Mouse (Mus musculus): ENCODE data around the gene Sept11. TPM values are rescaled to one million over a fixed set of nuclear protein-coding genes. Genes with fewer than 3 reads are reported as not detected.

Sept11 gene
- total and polyA plus RNA-seq, 3 experiments = 34.9 to 245 (median 87.2) TPM

DNA sequence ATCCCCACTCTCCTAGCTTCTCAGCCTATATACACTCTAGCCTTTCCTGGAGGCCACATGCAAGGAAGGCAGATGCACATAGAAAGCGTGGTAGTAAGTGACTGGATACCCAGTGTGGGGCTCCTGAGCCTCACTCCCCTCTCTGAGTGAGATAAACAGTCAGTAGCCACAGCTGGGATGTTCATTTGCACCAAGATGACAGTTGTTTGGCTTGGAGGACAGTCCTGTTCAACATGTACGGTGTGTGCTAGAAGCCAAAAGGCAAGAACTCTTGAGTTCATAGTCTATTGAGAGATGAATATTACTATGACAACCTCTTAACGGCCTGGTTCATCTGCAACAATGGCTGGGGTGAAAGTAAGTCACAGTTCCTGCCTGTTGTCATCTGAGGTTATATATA, 2.0 kb upstream of the Sept11 start:
- Histone ChIP-seq H3K27me3 (ENCODE audit: control insufficient read depth in 1 of 2, insufficient read depth in 2 of 2, low read length in 2 of 2) (no peaks in the 10 kb centered on the region), H3K9ac (ENCODE audit: control insufficient read depth, low read depth, low read length, poor library complexity, severe bottlenecking) (no peak overlapping the region), H3K36me3 (ENCODE audit: control insufficient read depth in 1 of 2, insufficient read depth in 2 of 2, low read length in 2 of 2) (peaks cover 0 to 18% of the 10 kb centered on the region in 2 experiments; a peak in 2 of 4 replicates), H3K27ac (ENCODE audit: control insufficient read depth, low read depth, low read length) (no peak overlapping the region), H3K79me2 (ENCODE audit: control insufficient read depth, insufficient read depth, low read length, poor library complexity) (peaks cover 34% of the 10 kb centered on the region), H3K9me3 (replicated peaks; ENCODE audit: insufficient read depth, low read length) (no peaks in the 10 kb centered on the region), H3K4me3 (ENCODE audit: control insufficient read depth in 1 of 2, insufficient read depth in 1 of 2, low read depth in 2 of 2, low read length in 2 of 2) (no peak overlapping the region), H3K4me1 (ENCODE audit: control insufficient read depth in 1 of 2, insufficient read depth in 2 of 2, low read length in 2 of 2) (peaks cover 0 to 22% of the 10 kb centered on the region in 2 experiments; a peak in 2 of 4 replicates)
- TF ChIP-seq CTCF (IDR thresholded peaks at IDR 0.05 in 2 of 3, conservative IDR thresholded peaks at IDR 0.05 in 1 of 3; ENCODE audit: control insufficient read depth in 1 of 3, insufficient read depth in 1 of 3, low read depth in 2 of 3, low read length in 3 of 3, poor library complexity in 1 of 3, severe bottlenecking in 1 of 3) (no peak), MAX (IDR thresholded peaks at IDR 0.05; ENCODE audit: low read length) (no peak), TAL1 (IDR thresholded peaks at IDR 0.05; ENCODE audit: low read length) (no peak), SIN3A (IDR thresholded peaks at IDR 0.05; ENCODE audit: low read length) (no peak), MEF2A (IDR thresholded peaks at IDR 0.05; ENCODE audit: extremely low read depth, insufficient replicate concordance, low read depth, low read length, poor library complexity, severe bottlenecking) (no peak), RCOR1 (IDR thresholded peaks at IDR 0.05; ENCODE audit: low read depth, low read length) (no peak), NELFE (IDR thresholded peaks at IDR 0.05; ENCODE audit: low read depth, low read length) (no peak), ELF1 (IDR thresholded peaks at IDR 0.05; ENCODE audit: low read depth, low read length) (no peak), MAFK (IDR thresholded peaks at IDR 0.05; ENCODE audit: borderline replicate concordance, low read depth, low read length) (no peak), KAT2A (conservative IDR thresholded peaks at IDR 0.05; ENCODE audit: low read depth, low read length) (no peak), JUND (IDR thresholded peaks at IDR 0.05; ENCODE audit: low read depth, low read length) (no peak), USF1 (IDR thresholded peaks at IDR 0.05; ENCODE audit: low read depth, low read length) (no peak), POLR2A (IDR thresholded peaks at IDR 0.05; ENCODE audit: control insufficient read depth in 1 of 2, insufficient read depth in 1 of 2, low read depth in 1 of 2, low read length in 2 of 2, poor library complexity in 1 of 2) (no peak), EP300 (IDR thresholded peaks at IDR 0.05; ENCODE audit: low read depth in 1 of 2, low read length in 2 of 2) (no peak), E2F4 (IDR thresholded peaks at IDR 0.05; ENCODE audit: borderline replicate concordance, low read depth, low read length) (no peak), CHD1 (IDR thresholded peaks at IDR 0.05; ENCODE audit: low read depth, low read length) (no peak), USF2 (IDR thresholded peaks at IDR 0.05; ENCODE audit: borderline replicate concordance in 1 of 2, insufficient read depth in 1 of 2, low read depth in 1 of 2, low read length in 2 of 2) (no peak), HCFC1 (IDR thresholded peaks at IDR 0.05; ENCODE audit: low read depth, low read length) (no peak)
- DNase-seq (ENCODE audit: low read depth, low spot score) = no peak

GRCm38 (mm10) chr5:93092147-93092781, 973 bp upstream of the Sept11 start:
- Histone ChIP-seq H3K9me3 (replicated peaks; ENCODE audit: insufficient read depth, low read length) (no peaks in the 10 kb centered on the region), H3K36me3 (ENCODE audit: control insufficient read depth in 1 of 2, insufficient read depth in 2 of 2, low read length in 2 of 2) (peaks cover 0 to 20% of the 10 kb centered on the region in 2 experiments; a peak in 2 of 4 replicates), H3K4me3 (ENCODE audit: control insufficient read depth in 1 of 2, insufficient read depth in 1 of 2, low read depth in 2 of 2, low read length in 2 of 2) (peak overlapping the region; percentile 67 to 99), H3K9ac (ENCODE audit: control insufficient read depth, low read depth, low read length, poor library complexity, severe bottlenecking) (peak overlapping the region; percentile 96), H3K79me2 (ENCODE audit: control insufficient read depth, insufficient read depth, low read length, poor library complexity) (peaks cover 42% of the 10 kb centered on the region), H3K27me3 (ENCODE audit: control insufficient read depth in 1 of 2, insufficient read depth in 2 of 2, low read length in 2 of 2) (no peaks in the 10 kb centered on the region), H3K4me1 (ENCODE audit: control insufficient read depth in 1 of 2, insufficient read depth in 2 of 2, low read length in 2 of 2) (peaks cover 0 to 22% of the 10 kb centered on the region in 2 experiments; a peak in 2 of 4 replicates), H3K27ac (ENCODE audit: control insufficient read depth, low read depth, low read length) (no peak overlapping the region)
- peak; percentile 65 for DNase-seq (ENCODE audit: low read depth, low spot score)
- TF ChIP-seq TAL1 (IDR thresholded peaks at IDR 0.05; ENCODE audit: low read length) = no peak
- no peak for TF ChIP-seq SMC3 (IDR thresholded peaks at IDR 0.05; ENCODE audit: low read depth, low read length)
- peak; percentile 73; the same call in 1 of the 2 replicates for TF ChIP-seq BHLHE40 (IDR thresholded peaks at IDR 0.05; ENCODE audit: borderline replicate concordance, low read depth, low read length)
- TF ChIP-seq TCF12 (IDR thresholded peaks at IDR 0.05; ENCODE audit: low read depth, low read length) = no peak
- peak; percentile 8; the same call in 1 of the 2 replicates for TF ChIP-seq POLR2AphosphoS2 (IDR thresholded peaks at IDR 0.05; ENCODE audit: low read length)
- TF ChIP-seq ETS1 (IDR thresholded peaks at IDR 0.05; ENCODE audit: low read depth, low read length) = no peak
- TF ChIP-seq TBP (IDR thresholded peaks at IDR 0.05; ENCODE audit: low read depth, low read length) = no peak
- TF ChIP-seq POLR2A (IDR thresholded peaks at IDR 0.05; ENCODE audit: control insufficient read depth in 1 of 2, insufficient read depth in 1 of 2, low read depth in 1 of 2, low read length in 2 of 2, poor library complexity in 1 of 2) = peak in 1 of 2 experiments; percentile 18; a peak in 1 of 4 replicates
- no peak for TF ChIP-seq CTCF (IDR thresholded peaks at IDR 0.05 in 2 of 3, conservative IDR thresholded peaks at IDR 0.05 in 1 of 3; ENCODE audit: control insufficient read depth in 1 of 3, insufficient read depth in 1 of 3, low read depth in 2 of 3, low read length in 3 of 3, poor library complexity in 1 of 3, severe bottlenecking in 1 of 3)
- no peak for TF ChIP-seq MAX (IDR thresholded peaks at IDR 0.05; ENCODE audit: low read length)
- peak; percentile 70 for TF ChIP-seq USF1 (IDR thresholded peaks at IDR 0.05; ENCODE audit: low read depth, low read length)
- no peak for TF ChIP-seq MXI1 (IDR thresholded peaks at IDR 0.05; ENCODE audit: low read depth, low read length)
- TF ChIP-seq USF2 (IDR thresholded peaks at IDR 0.05; ENCODE audit: borderline replicate concordance in 1 of 2, insufficient read depth in 1 of 2, low read depth in 1 of 2, low read length in 2 of 2) = no peak
- no peak for TF ChIP-seq KAT2A (conservative IDR thresholded peaks at IDR 0.05; ENCODE audit: low read depth, low read length)
- TF ChIP-seq UBTF (IDR thresholded peaks at IDR 0.05; ENCODE audit: borderline replicate concordance, insufficient read depth, low read depth, low read length) = no peak
- TF ChIP-seq ELF1 (IDR thresholded peaks at IDR 0.05; ENCODE audit: low read depth, low read length) = no peak

All from MEL (cell line).